Mouse (Mus musculus): ENCODE data around the gene Emsy. TPM values are rescaled to one million over a fixed set of nuclear protein-coding genes. Genes with fewer than 3 reads are reported as not detected.

Gene Emsy
- polyA plus RNA-seq, 1 experiment from 2014 or later = 42.1 TPM

- no peaks in the 10 kb centered on the region for H3K9me3 ChIP-seq
- 64% methylated on average over 5 of the region's 5 CpGs for WGBS
- no peaks in the 10 kb centered on the region for H3K36me3 ChIP-seq
- no peak overlapping the region for H3K4me2 ChIP-seq (replicated peaks)
- H3K27ac ChIP-seq = no peak overlapping the region
- no peak overlapping the region for H3K9ac ChIP-seq (replicated peaks)
- H3K4me1 ChIP-seq (replicated peaks) = no peaks in the 10 kb centered on the region
- no peaks in the 10 kb centered on the region for H3K27me3 ChIP-seq
- ATAC-seq = no peak
- H3K4me3 ChIP-seq (replicated peaks) = no peak overlapping the region
Observed at GRCm38 (mm10) chr7:98665166-98665565, 8.6 kb upstream of the Emsy start.

- Histone ChIP-seq H3K4me1 (replicated peaks) (peaks cover 44% of the 10 kb centered on the region), H3K9me3 (no peaks in the 10 kb centered on the region), H3K9ac (replicated peaks) (peak overlapping the region; percentile 89), H3K4me2 (replicated peaks) (peak overlapping the region; percentile 77), H3K36me3 (peaks cover 11% of the 10 kb centered on the region), H3K27ac (peak overlapping the region; percentile 96), H3K4me3 (replicated peaks) (peak overlapping the region; percentile 86), H3K27me3 (no peaks in the 10 kb centered on the region)
- ATAC-seq = peak; percentile 87
- WGBS = 1% methylated on average over 53 of the region's 74 CpGs
Observed at GRCm38 (mm10) chr7:98655681-98656530, 677 bp downstream of the Emsy start.

GRCm38 (mm10) chr7:98651651-98652050, 4.9 kb downstream of the Emsy start:
- Histone ChIP-seq H3K9ac (replicated peaks) (no peak overlapping the region), H3K36me3 (peaks cover 25% of the 10 kb centered on the region), H3K4me3 (replicated peaks) (no peak overlapping the region), H3K9me3 (no peaks in the 10 kb centered on the region), H3K27me3 (no peaks in the 10 kb centered on the region), H3K4me2 (replicated peaks) (no peak overlapping the region), H3K4me1 (replicated peaks) (peaks cover 25% of the 10 kb centered on the region), H3K27ac (no peak overlapping the region)
- WGBS = 88% methylated on average over 2 of the region's 2 CpGs
- no peak for ATAC-seq

- no peak overlapping the region for H3K27ac ChIP-seq
- WGBS = 11% methylated on average over 1 of the region's 1 CpGs
- no peak overlapping the region for H3K4me3 ChIP-seq (replicated peaks)
- no peaks in the 10 kb centered on the region for H3K4me1 ChIP-seq (replicated peaks)
- ATAC-seq = no peak
- H3K9me3 ChIP-seq = no peaks in the 10 kb centered on the region
- no peak overlapping the region for H3K4me2 ChIP-seq (replicated peaks)
- H3K36me3 ChIP-seq = peaks cover 48% of the 10 kb centered on the region
- H3K27me3 ChIP-seq = no peaks in the 10 kb centered on the region
- no peak overlapping the region for H3K9ac ChIP-seq (replicated peaks)
Observed at GRCm38 (mm10) chr7:98644238-98644637, 12.3 kb downstream of the Emsy start.

GRCm38 (mm10) chr7:98636607-98637006, 20.0 kb downstream of the Emsy start:
- Histone ChIP-seq H3K4me2 (replicated peaks) (no peak overlapping the region), H3K9ac (replicated peaks) (no peak overlapping the region), H3K36me3 (peaks cover 56% of the 10 kb centered on the region), H3K4me3 (replicated peaks) (no peak overlapping the region), H3K27me3 (no peaks in the 10 kb centered on the region), H3K9me3 (no peaks in the 10 kb centered on the region), H3K27ac (no peak overlapping the region), H3K4me1 (replicated peaks) (no peaks in the 10 kb centered on the region)
- ATAC-seq = no peak
- 93% methylated on average over 2 of the region's 2 CpGs for WGBS

GRCm38 (mm10) chr7:98633032-98633431, 23.6 kb downstream of the Emsy start:
- peaks cover 53% of the 10 kb centered on the region for H3K36me3 ChIP-seq
- WGBS = 71% methylated on average over 3 of the region's 3 CpGs

GRCm38 (mm10) chr7:98629947-98630346, 26.6 kb downstream of the Emsy start:
- Histone ChIP-seq H3K36me3 (peaks cover 43% of the 10 kb centered on the region), H3K9ac (replicated peaks) (no peak overlapping the region)
- ATAC-seq = no peak

More at GRCm38 (mm10) chr7:98633032-98633431, 23.6 kb downstream of the Emsy start:
- Histone ChIP-seq H3K4me1 (replicated peaks) (no peaks in the 10 kb centered on the region), H3K27me3 (no peaks in the 10 kb centered on the region), H3K9ac (replicated peaks) (no peak overlapping the region), H3K4me3 (replicated peaks) (no peak overlapping the region), H3K27ac (no peak overlapping the region), H3K4me2 (replicated peaks) (no peak overlapping the region), H3K9me3 (no peaks in the 10 kb centered on the region)
- ATAC-seq = no peak

GRCm38 (mm10) chr7:98617739-98618138, 38.8 kb downstream of the Emsy start:
- no peak overlapping the region for H3K4me3 ChIP-seq (replicated peaks)
- H3K4me2 ChIP-seq (replicated peaks) = no peak overlapping the region
- no peaks in the 10 kb centered on the region for H3K27me3 ChIP-seq
- no peaks in the 10 kb centered on the region for H3K9me3 ChIP-seq
- H3K4me1 ChIP-seq (replicated peaks) = no peaks in the 10 kb centered on the region
- 97% methylated on average over 2 of the region's 2 CpGs for WGBS
- peaks cover 29% of the 10 kb centered on the region for H3K36me3 ChIP-seq
- no peak overlapping the region for H3K27ac ChIP-seq
- no peak overlapping the region for H3K9ac ChIP-seq (replicated peaks)
- no peak for ATAC-seq

More at GRCm38 (mm10) chr7:98629947-98630346, 26.6 kb downstream of the Emsy start:
- Histone ChIP-seq H3K4me3 (replicated peaks) (no peak overlapping the region), H3K27me3 (no peaks in the 10 kb centered on the region), H3K9me3 (no peaks in the 10 kb centered on the region), H3K27ac (no peak overlapping the region), H3K4me2 (replicated peaks) (no peak overlapping the region), H3K4me1 (replicated peaks) (no peaks in the 10 kb centered on the region)
- WGBS = 95% methylated on average over 7 of the region's 7 CpGs

GRCm38 (mm10) chr7:98612936-98613335, 43.6 kb downstream of the Emsy start:
- no peak for ATAC-seq
- Histone ChIP-seq H3K36me3 (peaks cover 33% of the 10 kb centered on the region), H3K27ac (no peak overlapping the region), H3K9me3 (no peaks in the 10 kb centered on the region), H3K4me1 (replicated peaks) (no peaks in the 10 kb centered on the region), H3K4me3 (replicated peaks) (no peak overlapping the region), H3K27me3 (no peaks in the 10 kb centered on the region), H3K4me2 (replicated peaks) (no peak overlapping the region), H3K9ac (replicated peaks) (no peak overlapping the region)
- WGBS = 93% methylated on average over 1 of the region's 1 CpGs

- no peaks in the 10 kb centered on the region for H3K9me3 ChIP-seq
- no peak overlapping the region for H3K4me3 ChIP-seq (replicated peaks)
- no peak overlapping the region for H3K9ac ChIP-seq (replicated peaks)
- no peak for ATAC-seq
- no peak overlapping the region for H3K4me2 ChIP-seq (replicated peaks)
- H3K27ac ChIP-seq = no peak overlapping the region
- no peaks in the 10 kb centered on the region for H3K27me3 ChIP-seq
- peaks cover 24% of the 10 kb centered on the region for H3K36me3 ChIP-seq
- no peaks in the 10 kb centered on the region for H3K4me1 ChIP-seq (replicated peaks)
Observed at GRCm38 (mm10) chr7:98608520-98608919, 48.1 kb downstream of the Emsy start.

- Histone ChIP-seq H3K36me3 (peaks cover 24% of the 10 kb centered on the region), H3K4me3 (replicated peaks) (no peak overlapping the region), H3K27me3 (no peaks in the 10 kb centered on the region), H3K9me3 (no peaks in the 10 kb centered on the region), H3K4me1 (replicated peaks) (no peaks in the 10 kb centered on the region), H3K4me2 (replicated peaks) (no peak overlapping the region), H3K9ac (replicated peaks) (no peak overlapping the region), H3K27ac (no peak overlapping the region)
- WGBS = 87% methylated on average over 4 of the region's 4 CpGs
- no peak for ATAC-seq
Observed at GRCm38 (mm10) chr7:98607158-98607557, 49.4 kb downstream of the Emsy start.

- Histone ChIP-seq H3K4me2 (replicated peaks) (no peak overlapping the region), H3K27ac (no peak overlapping the region), H3K36me3 (peaks cover 35% of the 10 kb centered on the region), H3K9ac (replicated peaks) (no peak overlapping the region), H3K4me1 (replicated peaks) (no peaks in the 10 kb centered on the region), H3K9me3 (no peaks in the 10 kb centered on the region), H3K27me3 (no peaks in the 10 kb centered on the region), H3K4me3 (replicated peaks) (no peak overlapping the region)
- WGBS = 91% methylated on average over 4 of the region's 4 CpGs
- no peak for ATAC-seq
Observed at GRCm38 (mm10) chr7:98601715-98602114, 54.9 kb downstream of the Emsy start.

GRCm38 (mm10) chr7:98597402-98597801, 59.2 kb downstream of the Emsy start:
- Histone ChIP-seq H3K27ac (no peak overlapping the region), H3K4me1 (replicated peaks) (no peaks in the 10 kb centered on the region), H3K9ac (replicated peaks) (no peak overlapping the region), H3K27me3 (no peaks in the 10 kb centered on the region), H3K4me3 (replicated peaks) (no peak overlapping the region), H3K4me2 (replicated peaks) (no peak overlapping the region), H3K9me3 (no peaks in the 10 kb centered on the region), H3K36me3 (peaks cover 62% of the 10 kb centered on the region)
- ATAC-seq = no peak
- WGBS = 80% methylated on average over 8 of the region's 8 CpGs

Measured in midbrain, embryonic 13.5 days (tissue).